Comparison of ENCODE assay signal across 8 mouse cellular contexts in the genomic region with DNA sequence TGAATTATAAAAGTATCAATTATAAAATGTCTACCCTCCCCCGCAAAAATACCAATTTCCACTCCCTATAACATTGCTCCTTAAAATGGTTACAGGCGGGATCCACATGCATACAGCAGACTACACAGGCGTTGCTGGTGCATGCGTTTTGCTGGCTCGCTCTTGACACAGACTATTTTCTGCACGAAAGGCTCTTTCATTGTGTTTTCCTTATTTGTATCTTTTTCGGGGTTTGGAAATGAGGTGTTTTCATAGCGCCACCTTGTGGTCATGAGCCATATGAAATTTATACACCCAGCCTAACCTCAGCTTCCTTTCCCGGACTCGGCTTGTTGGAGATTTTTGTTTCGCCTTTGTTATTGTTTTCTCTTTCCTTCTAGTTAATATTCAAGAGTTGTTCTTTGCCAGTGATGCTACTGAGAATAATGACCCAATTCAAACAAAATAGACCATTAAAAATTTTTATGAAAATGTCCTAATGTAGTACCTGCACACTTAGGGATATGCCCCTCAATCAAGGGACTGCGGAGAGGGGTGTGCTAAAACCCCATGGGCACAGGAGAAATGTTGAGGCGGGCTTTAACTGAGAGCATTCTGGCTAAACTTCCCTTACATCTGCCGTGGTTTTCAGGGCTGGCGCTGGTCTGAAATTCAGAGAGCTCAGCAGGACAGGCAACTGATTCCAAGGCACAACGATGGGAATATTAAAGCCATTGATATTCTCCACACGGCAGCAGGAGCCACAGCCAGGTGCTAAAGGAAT. TPM values are rescaled to one million over a fixed set of nuclear protein-coding genes. Genes with fewer than 3 reads are reported as not detected.
DNase-seq lines count a peak whose midpoint lies in the region; ATAC-seq and TF ChIP-seq lines count a peak whose summit lies in the region.

No protein-coding gene starts in this region.

- intact Hi-C loops in heart, postnatal 25 days (cut with DNase I) = loop anchor here (5.0 to 10.0 kb wide), 6 partner anchors 310 to 1750 kb away; no protein-coding TSS in a partner anchor

- no peaks in the 10 kb centered on the region for H3K36me3 ChIP-seq in forebrain, embryonic 15.5 days
- no peaks in the 10 kb centered on the region for H3K36me3 ChIP-seq in liver, embryonic 13.5 days
- H3K36me3 ChIP-seq in testis, adult 2 months (ENCODE audit: control insufficient read depth, insufficient read depth, low read length) = no peaks in the 10 kb centered on the region

- DNase-seq in ES-CJ7 (ENCODE audit: low read depth, low spot score) = peak; percentile 65
- peak; percentile 54 for DNase-seq in c-Kit-positive CD71-positive TER-119-positive erythroid progenitor cells, embryonic 14.5 days (ENCODE audit: low spot score)
- peak; percentile 21 for DNase-seq in heart, postnatal 25 days (ENCODE audit: low spot score)
- peak; percentile 74 to 77 for DNase-seq in kidney, postnatal 4 days
- no peak for DNase-seq in liver, embryonic 13.5 days
- peak; percentile 67 for DNase-seq in neural tube, embryonic 10.5 days (ENCODE audit: extremely low spot score, low spot score)

- TF ChIP-seq CTCF in testis, adult 2 months (IDR thresholded peaks at IDR 0.05; ENCODE audit: control insufficient read depth, insufficient read depth, insufficient replicate concordance, low read depth, low read length) = peak; percentile 33; the same call in 1 of the 2 replicates

- peak overlapping the region; percentile 27 for H3K4me2 ChIP-seq in forebrain, embryonic 15.5 days (replicated peaks)
- H3K4me2 ChIP-seq in liver, embryonic 13.5 days = peak overlapping the region; percentile 42

- 16% methylated on average over 17 of the region's 17 CpGs for WGBS in forebrain, embryonic 15.5 days
- 21% methylated on average over 17 of the region's 17 CpGs for WGBS in liver, embryonic 13.5 days (ENCODE audit: insufficient replicate concordance)

- no peak overlapping the region for H3K9ac ChIP-seq in forebrain, embryonic 15.5 days (replicated peaks)
- no peak overlapping the region for H3K9ac ChIP-seq in liver, embryonic 13.5 days

- no peaks in the 10 kb centered on the region for H3K27me3 ChIP-seq in forebrain, embryonic 15.5 days
- no peaks in the 10 kb centered on the region for H3K27me3 ChIP-seq in liver, embryonic 13.5 days
- no peaks in the 10 kb centered on the region for H3K27me3 ChIP-seq in testis, adult 2 months (ENCODE audit: control insufficient read depth, insufficient read depth, low read length)

- H3K4me3 ChIP-seq in forebrain, embryonic 15.5 days = no peak overlapping the region
- no peak overlapping the region; the same call in 1 of the 2 replicates for H3K4me3 ChIP-seq in liver, embryonic 13.5 days (replicated peaks)
- H3K4me3 ChIP-seq in testis, adult 2 months (ENCODE audit: control insufficient read depth, low read depth, low read length) = no peak overlapping the region

- peaks cover 8% of the 10 kb centered on the region for H3K4me1 ChIP-seq in forebrain, embryonic 15.5 days
- H3K4me1 ChIP-seq in liver, embryonic 13.5 days (replicated peaks) = peaks cover 3% of the 10 kb centered on the region; the same call in 1 of the 2 replicates
- no peaks in the 10 kb centered on the region for H3K4me1 ChIP-seq in testis, adult 2 months (ENCODE audit: control insufficient read depth, insufficient read depth, low read length)

- ATAC-seq in forebrain, embryonic 15.5 days (replicated peaks) = peak; percentile 95
- no peak for ATAC-seq in liver, embryonic 13.5 days (ENCODE audit: low read depth)

- peak overlapping the region; percentile 48; the same call in 1 of the 2 replicates for H3K27ac ChIP-seq in forebrain, embryonic 15.5 days (replicated peaks)
- no peak overlapping the region for H3K27ac ChIP-seq in liver, embryonic 13.5 days
- no peak overlapping the region for H3K27ac ChIP-seq in testis, adult 2 months (ENCODE audit: control insufficient read depth, insufficient read depth, low read depth, low read length)

- no peaks in the 10 kb centered on the region for H3K9me3 ChIP-seq in forebrain, embryonic 15.5 days
- H3K9me3 ChIP-seq in liver, embryonic 13.5 days (replicated peaks) = no peaks in the 10 kb centered on the region

- no peak for TF ChIP-seq POLR2A in testis, adult 2 months (IDR thresholded peaks at IDR 0.05; ENCODE audit: control insufficient read depth, low read depth, low read length)

RNA-seq across cellular contexts. Expression of gene Cd180, which starts 48.4 kb away (rescaled TPM):
- 0.19 and 0.23 TPM in 2 replicates for polyA plus RNA-seq in forebrain, embryonic 15.5 days (2015; fragmentation: Nextera tagmentation; extraction: Ambion mirVana)
- total RNA-seq in heart, postnatal 25 days (2021) = 1 to 10 TPM in 1 of 2 experiments, under 1 TPM in 1; 0.57 to 1.1 TPM
- polyA plus RNA-seq in liver, embryonic 13.5 days (2015; fragmentation: Nextera tagmentation; extraction: Ambion mirVana) = 0.91 and 1.00 TPM in 2 replicates
- polyA plus RNA-seq in testis, adult 2 months (2012; rRNA removed) = 0.17 and 0.18 TPM in 2 replicates
